Mouse (Mus musculus) small intestine, adult 2 months (tissue): Measurements from ENCODE around the gene Zfand4. TPM values are rescaled to one million over a fixed set of nuclear protein-coding genes. Genes with fewer than 3 reads are reported as not detected.
"Not testable (repeated sequence)": the region's sequence is repeated elsewhere in the genome, so short reads cannot be mapped to it uniquely, and the experiment has no call there.

ENCODE experiments used
- H3K27ac ChIP-seq: fragments of 200-500 bp; 2 replicates; pipeline ENCODE4 v1.5.1; 2012; ENCODE audit warnings: low read depth, low read length, control low read depth, inconsistent platforms; ENCODE audit not compliant: insufficient read depth
- H3K27me3 ChIP-seq: fragments of 200-500 bp; 2 replicates; pipeline ENCODE4 v1.6.1; 2012; ENCODE audit warnings: mild to moderate bottlenecking, moderate library complexity, low read length, inconsistent platforms; ENCODE audit not compliant: control insufficient read depth, insufficient read depth
- H3K36me3 ChIP-seq: fragments of 200-500 bp; 2 replicates; pipeline ENCODE4 v1.6.1; 2012; ENCODE audit warnings: mild to moderate bottlenecking, low read length, control low read depth, inconsistent platforms; ENCODE audit not compliant: control insufficient read depth, insufficient read depth
- H3K4me1 ChIP-seq: fragments of 200-500 bp; 2 replicates; pipeline ENCODE4 v1.6.1; 2012; ENCODE audit warnings: low read length, inconsistent platforms, mixed read lengths; ENCODE audit not compliant: control insufficient read depth, insufficient read depth, insufficient read length
- H3K4me3 ChIP-seq: fragments of 200-500 bp; 2 replicates; pipeline ENCODE4 v1.5.1; 2012; ENCODE audit warnings: low read depth, mild to moderate bottlenecking, control low read depth, inconsistent platforms, low read length, moderate library complexity
- CTCF ChIP-seq: fragments of 200-500 bp; IDR thresholded peaks from 2 replicates; pipeline ENCODE4 v1.5.1; 2012; ENCODE audit warnings: low read depth, mild to moderate bottlenecking, control low read depth, inconsistent platforms, low read length, moderate library complexity, mixed read lengths; ENCODE audit not compliant: insufficient replicate concordance, insufficient read length; ENCODE audit errors: extremely low read depth
- POLR2A ChIP-seq: fragments of 200-500 bp; IDR thresholded peaks from 2 replicates; pipeline ENCODE4 v1.6.1; 2012; ENCODE audit warnings: low read depth, mild to moderate bottlenecking, control low read depth, inconsistent platforms, low read length, moderate library complexity
- whole genome bisulfite sequencing: fragments of 180-500 bp; shearing (Covaris S2); methylation state at CpG from one replicate; pipeline ENCODE4 v1.1.7; 2018; 5-methylcytosine and 5-hydroxymethylcytosine counted together
- polyA plus RNA-seq: library from polyadenylated mRNA; depleted of rRNA; stranded (reverse); fragments of >200 nt; gene quantifications from 2 replicates; pipeline ENCODE4 v1.2.3, GENCODE M21; 2012

The Zfand4 gene
- polyA plus RNA-seq, 1 experiment = 0.05 TPM

DNA sequence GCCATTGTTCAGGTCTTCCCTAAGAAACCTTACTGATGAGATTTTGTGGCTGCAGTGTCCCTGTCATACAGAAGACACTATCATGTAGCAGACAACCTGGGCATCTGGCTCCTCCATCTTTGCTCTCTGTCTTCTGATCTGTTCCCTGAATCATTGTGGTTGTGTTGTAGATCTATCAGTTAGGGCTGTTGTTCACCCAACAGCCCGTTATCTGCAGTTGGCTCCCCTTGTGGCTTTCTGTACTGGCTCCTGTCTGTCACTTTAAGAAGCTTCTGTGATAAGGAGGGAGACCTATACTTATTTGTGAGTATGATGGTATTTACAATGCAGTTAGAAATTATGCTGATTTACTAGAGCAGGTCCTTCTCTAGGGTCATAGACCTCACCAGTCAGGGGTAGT, 76.5 kb downstream of the Zfand4 start:
- Histone ChIP-seq H3K4me1 (no peaks in the 10 kb centered on the region; the same call in 1 of the 2 replicates), H3K4me3 (no peak overlapping the region), H3K27ac (no peak overlapping the region), H3K36me3 (peaks cover 1% of the 10 kb centered on the region; the same call in 1 of the 2 replicates), H3K27me3 (no peaks in the 10 kb centered on the region)
- TF ChIP-seq CTCF (no peak), POLR2A (no peak)
- 91% methylated on average over 1 of the region's 1 CpGs for WGBS

DNA sequence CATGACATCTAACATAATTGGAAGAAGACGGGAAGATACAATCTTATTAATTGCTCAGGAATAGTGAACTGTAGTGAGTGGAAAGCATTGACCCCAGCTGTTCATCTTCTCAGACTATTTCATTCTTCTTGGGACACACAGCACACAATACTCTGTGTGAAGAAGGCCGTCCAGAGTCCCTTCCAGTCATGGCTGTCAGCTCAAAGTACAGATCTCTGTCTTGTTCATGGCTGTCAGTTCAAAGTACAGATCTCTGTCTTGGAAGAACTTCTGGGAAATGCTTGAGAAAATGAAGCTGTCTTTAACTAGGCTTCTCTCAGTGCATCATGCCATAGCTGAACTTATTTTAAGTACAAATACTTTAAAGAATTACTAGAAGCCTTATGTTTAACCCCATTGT, 83.9 kb downstream of the Zfand4 start:
- Histone ChIP-seq H3K4me3 (no peak overlapping the region), H3K27me3 (no peaks in the 10 kb centered on the region), H3K27ac (peak overlapping the region; percentile 51; the same call in 1 of the 2 replicates), H3K36me3 (peaks cover 1% of the 10 kb centered on the region; the same call in 1 of the 2 replicates), H3K4me1 (peaks cover 9% of the 10 kb centered on the region; the same call in 1 of the 2 replicates)
- WGBS = 37% methylated on average over 2 of the region's 2 CpGs
- TF ChIP-seq POLR2A = no peak
- no peak for TF ChIP-seq CTCF

DNA sequence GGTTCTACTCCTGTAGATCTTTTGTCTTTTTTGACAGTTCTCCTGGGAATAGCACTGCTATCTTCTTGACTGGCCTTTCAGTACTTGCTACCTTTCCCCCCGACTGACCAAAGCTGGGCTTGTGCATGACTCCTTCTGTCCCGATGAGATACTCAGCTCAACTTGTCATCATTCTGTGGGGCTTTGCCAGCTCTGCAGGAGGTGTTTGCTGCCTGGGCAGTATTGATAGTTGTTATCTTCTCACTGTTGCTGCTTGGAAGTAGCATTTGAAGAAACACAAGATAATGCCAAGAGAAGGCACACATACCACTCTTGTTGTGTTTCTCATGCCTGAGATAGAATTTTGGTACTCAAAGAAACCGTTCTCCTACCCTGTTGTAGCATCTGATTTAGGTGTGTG, 86.0 kb downstream of the Zfand4 start:
- no peak for TF ChIP-seq CTCF
- TF ChIP-seq POLR2A = no peak
- whole genome bisulfite sequencing = 76% methylated on average over 3 of the region's 3 CpGs
- peaks cover 9% of the 10 kb centered on the region; the same call in 1 of the 2 replicates for H3K4me1 ChIP-seq
- H3K27ac ChIP-seq = no peak overlapping the region
- H3K27me3 ChIP-seq = no peaks in the 10 kb centered on the region
- H3K4me3 ChIP-seq = no peak overlapping the region
- H3K36me3 ChIP-seq = no peaks in the 10 kb centered on the region

DNA sequence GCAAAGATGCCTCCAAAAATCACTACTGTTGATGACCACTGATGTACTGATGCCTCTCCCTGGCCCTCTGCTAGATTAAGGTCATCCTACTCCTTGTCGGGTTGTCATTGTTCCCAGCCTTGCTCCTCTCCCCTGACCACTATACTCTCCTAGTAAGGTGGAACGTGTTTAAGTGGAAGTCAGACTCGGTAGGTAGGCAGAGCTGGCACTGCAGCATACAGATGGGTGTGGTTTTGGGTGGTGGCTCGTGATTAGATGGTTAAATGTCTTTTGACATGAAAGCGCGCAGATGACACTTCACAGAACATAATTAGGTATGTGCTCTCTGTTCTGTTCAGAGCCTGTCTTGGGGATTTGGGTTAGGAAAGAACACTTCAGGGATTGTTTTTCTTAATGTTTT, 86.6 kb downstream of the Zfand4 start:
- TF ChIP-seq CTCF (no peak), POLR2A (no peak)
- 55% methylated on average over 6 of the region's 6 CpGs for WGBS
- H3K27me3 ChIP-seq = no peaks in the 10 kb centered on the region

DNA sequence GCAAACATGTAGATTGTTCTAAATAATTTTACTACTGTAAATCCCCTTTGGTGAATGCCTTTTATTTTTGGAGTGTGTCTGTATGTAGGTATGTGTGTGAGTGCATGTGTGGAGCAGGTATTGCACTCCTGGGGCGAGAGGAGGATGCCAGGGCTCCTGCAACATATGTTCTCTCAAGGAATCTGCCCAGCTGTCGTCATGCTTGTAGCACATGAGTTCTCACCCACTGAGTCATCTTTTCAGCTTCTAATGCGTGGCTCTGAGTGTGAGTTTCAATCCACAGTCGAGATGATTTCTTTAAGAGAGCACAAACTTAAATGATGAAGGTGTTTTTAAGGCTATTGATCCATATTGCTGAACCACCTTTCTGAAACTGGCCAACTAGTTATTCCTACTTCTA, 87.5 kb downstream of the Zfand4 start:
- no peak overlapping the region for H3K4me3 ChIP-seq
- 85% methylated on average over 4 of the region's 4 CpGs for WGBS
- H3K4me1 ChIP-seq = peaks cover 9% of the 10 kb centered on the region; the same call in 1 of the 2 replicates
- TF ChIP-seq POLR2A (no peak), CTCF (no peak)
- no peaks in the 10 kb centered on the region for H3K36me3 ChIP-seq
- H3K27ac ChIP-seq = no peak overlapping the region
- H3K27me3 ChIP-seq = no peaks in the 10 kb centered on the region

More for the DNA sequence above, 86.6 kb downstream of the Zfand4 start:
- H3K4me3 ChIP-seq = no peak overlapping the region
- no peaks in the 10 kb centered on the region for H3K36me3 ChIP-seq
- no peak overlapping the region for H3K27ac ChIP-seq
- peaks cover 9% of the 10 kb centered on the region; the same call in 1 of the 2 replicates for H3K4me1 ChIP-seq

DNA sequence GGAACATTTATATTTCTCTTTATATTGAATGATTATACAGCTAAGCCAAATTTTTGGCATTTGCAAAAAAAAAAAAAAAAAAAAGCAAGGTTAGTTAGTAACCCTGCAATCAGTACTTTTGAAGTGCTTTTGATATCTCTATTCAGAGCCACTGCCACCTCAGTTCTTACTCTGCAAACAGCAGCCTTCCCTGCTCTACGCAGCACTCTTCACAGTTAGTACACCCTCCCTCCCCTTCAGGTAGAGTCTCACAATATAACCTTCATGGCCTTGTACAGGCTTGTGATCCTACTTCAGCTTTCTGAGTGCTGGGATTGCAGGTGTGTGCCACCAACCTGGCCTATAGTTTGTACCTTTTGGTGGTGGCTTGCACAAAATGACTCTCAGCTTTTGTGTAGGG, 89.4 kb downstream of the Zfand4 start:
- H3K27ac ChIP-seq = no peak overlapping the region
- WGBS = 91% methylated on average over 1 of the region's 1 CpGs
- TF ChIP-seq CTCF (no peak), POLR2A (no peak)
- H3K4me3 ChIP-seq = no peak overlapping the region
- H3K4me1 ChIP-seq = peaks cover 9% of the 10 kb centered on the region; the same call in 1 of the 2 replicates
- H3K27me3 ChIP-seq = no peaks in the 10 kb centered on the region
- H3K36me3 ChIP-seq = no peaks in the 10 kb centered on the region

DNA sequence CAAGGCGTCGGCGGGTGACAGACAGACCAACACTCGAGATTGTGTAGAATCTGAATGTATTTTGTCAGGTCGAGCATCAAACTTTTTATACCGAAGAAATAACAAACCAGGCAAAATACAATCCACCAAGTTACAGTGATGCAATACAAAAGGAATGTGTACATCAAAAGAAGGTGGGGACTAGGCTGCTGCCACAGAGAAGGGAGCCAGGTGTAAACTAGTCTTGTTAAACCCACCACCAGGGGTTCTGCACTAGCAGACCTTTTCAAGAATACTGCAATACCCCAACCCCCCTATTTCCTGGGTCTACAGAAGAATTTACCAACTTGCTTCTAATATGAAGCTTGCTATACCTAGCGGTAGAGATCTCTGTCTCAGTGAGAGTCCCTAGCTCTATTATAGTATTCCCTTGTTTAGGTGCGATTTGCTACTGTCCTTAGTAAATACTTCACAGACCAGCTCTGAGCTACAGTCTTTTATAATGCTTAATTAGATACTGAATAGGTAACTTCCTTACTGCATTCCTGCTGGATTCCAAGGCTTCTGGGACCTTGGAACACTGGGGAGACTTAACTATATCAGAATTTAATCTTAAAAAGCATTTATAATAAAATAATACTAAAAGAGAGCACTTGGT, 92.4 kb downstream of the Zfand4 start:
- not testable (repeated sequence) for H3K27me3 ChIP-seq, H3K4me1 ChIP-seq, H3K4me3 ChIP-seq, H3K27ac ChIP-seq, H3K36me3 ChIP-seq
- WGBS = 79% methylated on average over 8 of the region's 8 CpGs

DNA sequence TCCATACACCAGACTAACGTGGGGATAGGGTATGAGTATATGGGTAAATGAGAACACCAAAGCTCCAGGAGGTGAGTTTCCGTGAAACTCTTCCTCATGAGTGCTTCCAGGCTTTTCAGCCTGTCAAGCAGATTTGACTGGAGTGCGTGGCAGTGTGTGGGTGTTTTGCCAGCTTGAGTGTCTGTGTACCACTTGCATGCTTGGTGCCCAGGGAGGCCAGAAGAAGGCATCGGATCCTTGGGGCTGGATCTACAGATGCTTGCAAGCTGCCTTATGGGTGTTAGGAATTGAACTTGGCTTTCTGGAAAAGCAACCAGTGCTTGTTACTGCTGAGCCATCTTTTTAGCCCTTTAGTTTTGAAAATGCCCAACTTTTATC, 92.9 kb downstream of the Zfand4 start:
- 83% methylated on average over 4 of the region's 4 CpGs for WGBS
- Histone ChIP-seq H3K27ac (no peak overlapping the region), H3K27me3 (no peaks in the 10 kb centered on the region), H3K4me3 (no peak overlapping the region), H3K36me3 (no peaks in the 10 kb centered on the region), H3K4me1 (no peaks in the 10 kb centered on the region)
- TF ChIP-seq POLR2A (no peak), CTCF (no peak)
